Mouse (Mus musculus) left cerebral cortex, adult 9 months (tissue): ENCODE results near the gene Ppm1e.
"Not testable (repeated sequence)": the region's sequence is repeated elsewhere in the genome, so short reads cannot be mapped to it uniquely, and the experiment has no call there.

Source experiments
- DNase-seq, 2 experiments: peaks; one replicate each; pipeline ENCODE4 v3.0.0; 2022; ENCODE audit warnings: low spot score in 2 of 2

Gene Ppm1e

DNA sequence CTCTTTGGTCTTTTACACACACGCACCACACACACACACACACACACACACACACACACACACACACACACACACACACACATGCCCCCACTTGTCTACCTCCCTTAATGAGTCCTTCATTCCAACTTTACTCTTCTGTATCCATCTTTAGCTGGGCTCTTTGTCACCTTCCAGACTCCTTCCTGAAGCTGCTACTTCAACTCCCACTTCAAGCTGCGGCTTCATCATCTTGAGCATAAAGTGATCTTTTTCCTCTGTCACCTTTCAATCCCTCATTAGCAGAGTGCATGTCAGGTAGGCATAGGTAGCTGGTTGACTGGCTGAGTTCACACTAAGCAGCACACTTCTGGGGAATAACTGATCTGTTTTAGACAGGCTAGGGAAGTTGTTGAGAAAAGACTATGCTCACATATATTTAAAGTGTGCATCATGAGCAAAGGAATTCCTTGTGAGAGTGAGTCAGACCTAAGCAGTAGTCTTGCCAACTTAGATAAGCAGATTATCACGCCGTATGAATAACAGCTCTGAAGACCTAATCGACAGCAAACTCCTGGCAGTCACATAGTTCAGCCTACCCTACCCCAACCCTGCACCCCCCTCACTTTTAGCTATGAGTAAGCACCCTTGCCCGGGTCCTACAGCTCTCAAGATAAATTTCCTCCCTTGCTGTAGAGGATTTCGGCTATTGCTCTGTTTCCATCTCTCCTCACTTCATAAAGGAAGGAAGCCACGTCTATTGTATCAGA lies 49.3 kb downstream of the Ppm1e start:
- DNase-seq: peak in 1 of 2 experiments; percentile 25

DNA sequence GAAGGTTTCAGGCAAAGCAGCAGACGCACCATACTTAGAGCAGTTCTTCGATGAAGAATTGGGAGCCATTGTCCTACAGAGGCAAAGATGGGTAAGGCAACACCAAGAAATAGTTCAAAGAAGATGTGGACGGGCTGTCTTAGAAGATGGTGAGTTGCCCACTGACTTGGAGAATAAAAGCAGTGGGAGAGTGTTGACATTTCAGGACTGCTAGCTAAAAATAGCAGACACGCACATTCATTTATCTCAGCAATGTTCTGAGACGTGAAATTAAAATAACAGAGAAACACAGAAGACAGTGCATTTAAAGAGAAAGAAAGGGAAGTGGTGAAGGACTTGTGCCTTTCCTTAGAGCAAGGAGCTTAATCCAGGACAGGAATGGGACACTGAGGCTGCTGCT lies 59.8 kb downstream of the Ppm1e start:
- no peak for DNase-seq

DNA sequence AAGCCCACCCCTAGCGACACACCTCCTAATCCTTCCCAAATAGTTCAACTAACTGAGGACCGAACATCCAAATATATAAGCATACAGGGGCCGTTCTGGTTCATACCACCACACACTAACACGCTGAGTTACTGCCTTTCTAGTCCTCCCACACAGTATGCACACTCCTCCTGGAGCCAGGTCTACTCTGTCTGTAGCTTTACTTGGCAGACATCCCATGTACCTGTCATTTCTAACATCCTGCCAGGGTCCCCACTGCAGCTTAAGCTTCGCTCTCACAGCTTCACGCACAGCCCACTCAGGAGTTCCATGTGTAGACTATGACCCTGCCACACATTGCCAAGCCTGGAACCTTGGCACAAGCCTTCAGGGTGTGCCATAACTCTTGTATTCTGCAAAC lies 62.4 kb downstream of the Ppm1e start:
- peak in 1 of 2 experiments; percentile 28 for DNase-seq

DNA sequence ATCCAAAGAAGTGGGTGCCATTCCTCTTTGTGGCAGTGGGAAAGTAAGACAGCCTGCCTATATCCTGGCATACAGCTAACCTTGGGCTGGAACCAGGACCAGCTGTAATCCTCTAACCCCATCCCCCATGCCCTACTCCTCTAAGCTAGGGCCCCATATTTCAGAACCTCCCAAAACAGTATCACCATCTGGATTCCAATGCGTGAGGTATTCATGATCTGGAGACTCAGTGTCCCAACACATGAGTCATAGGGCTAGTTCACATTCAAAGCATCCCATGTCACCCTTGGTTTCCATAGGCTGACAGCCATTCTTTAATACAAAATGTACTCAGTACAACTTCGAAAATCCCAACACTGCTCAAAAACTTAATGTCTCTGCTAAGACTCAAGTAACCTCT lies 63.2 kb downstream of the Ppm1e start:
- DNase-seq: no peak

DNA sequence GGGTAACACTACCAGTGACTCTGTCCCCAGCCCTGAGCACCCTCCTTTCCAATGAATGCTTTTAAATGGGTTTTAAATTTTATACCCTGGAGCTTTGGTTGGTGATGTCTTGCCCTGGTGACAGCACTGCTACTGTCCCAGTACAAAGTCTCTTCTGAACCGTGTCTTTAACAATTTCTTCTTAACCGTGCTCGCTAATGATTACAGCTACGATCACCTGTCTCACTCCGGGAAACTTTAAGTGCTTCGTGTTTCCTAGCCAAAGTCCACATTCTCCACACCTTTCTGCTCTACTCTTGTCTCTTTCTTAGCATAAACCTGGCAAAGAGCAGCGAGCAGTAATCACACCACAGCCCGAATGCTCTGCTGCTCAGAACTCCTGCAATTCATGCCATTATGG lies 69.5 kb downstream of the Ppm1e start:
- no peak for DNase-seq

DNA sequence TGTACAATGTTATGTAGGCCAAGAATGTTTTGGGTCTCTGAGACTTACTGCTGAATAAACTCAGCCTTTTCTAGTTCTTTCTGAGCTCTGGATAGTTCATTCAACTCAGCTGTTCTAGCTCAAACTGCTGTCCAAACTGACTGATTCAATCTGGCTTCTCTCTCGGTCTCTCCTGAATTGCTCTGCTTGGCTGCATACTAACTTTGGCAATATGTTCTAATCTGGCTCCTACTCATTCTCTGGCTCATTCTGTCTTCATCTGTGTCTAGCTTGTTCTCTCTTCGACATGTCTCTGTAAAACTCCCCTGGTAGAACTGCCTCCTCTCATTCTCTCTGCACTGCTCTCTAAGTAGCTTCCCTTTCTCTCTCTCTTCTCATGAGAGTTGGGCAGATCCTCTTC lies 72.6 kb downstream of the Ppm1e start:
- DNase-seq: no peak

DNA sequence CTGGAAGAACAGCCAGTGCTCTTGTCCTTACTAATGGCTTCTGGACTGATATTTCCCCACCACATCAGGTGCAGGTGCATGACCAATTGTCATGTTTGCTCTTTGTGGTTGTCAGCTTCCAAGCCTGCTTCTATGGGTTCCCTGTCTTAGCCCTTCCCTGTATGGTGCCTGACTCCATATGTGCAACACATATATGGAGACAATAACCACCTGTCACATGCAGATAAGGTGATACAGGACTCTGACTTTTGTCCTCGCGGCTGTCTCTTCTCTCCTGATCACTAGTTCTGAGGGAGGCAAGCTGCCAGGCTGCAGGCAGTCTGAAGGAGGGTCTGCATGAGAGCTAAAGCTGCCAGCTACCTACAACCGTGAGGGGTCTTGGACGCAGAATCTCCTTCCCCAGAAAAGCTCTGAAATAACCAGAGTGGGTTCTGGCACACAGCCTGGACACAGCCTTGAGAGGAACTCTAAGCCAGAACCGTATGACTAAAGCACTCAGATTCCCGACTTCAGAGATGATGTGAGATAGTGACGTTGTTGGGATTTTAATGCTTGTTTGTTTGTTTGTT lies 76.8 kb downstream of the Ppm1e start:
- DNase-seq: no peak

DNA sequence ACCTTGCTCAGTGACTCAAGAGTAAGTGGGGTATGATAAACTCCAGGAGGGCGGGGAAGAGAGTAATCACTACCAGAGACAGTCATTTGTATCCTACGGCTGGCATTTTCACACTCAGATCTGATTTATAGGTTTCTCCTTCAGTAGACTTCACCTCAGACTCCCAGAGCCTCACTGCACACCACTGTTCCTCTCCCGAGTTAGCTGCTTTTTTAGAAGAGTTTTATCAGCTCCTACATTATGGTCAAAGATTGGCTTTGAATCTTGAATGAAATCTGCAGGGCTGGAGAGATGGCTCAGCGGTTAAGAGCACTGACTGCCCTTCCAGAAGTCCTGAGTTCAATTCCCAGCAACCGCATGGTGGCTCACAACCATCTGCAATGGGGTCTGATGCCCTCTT lies 79.4 kb downstream of the Ppm1e start:
- DNase-seq: no peak

DNA sequence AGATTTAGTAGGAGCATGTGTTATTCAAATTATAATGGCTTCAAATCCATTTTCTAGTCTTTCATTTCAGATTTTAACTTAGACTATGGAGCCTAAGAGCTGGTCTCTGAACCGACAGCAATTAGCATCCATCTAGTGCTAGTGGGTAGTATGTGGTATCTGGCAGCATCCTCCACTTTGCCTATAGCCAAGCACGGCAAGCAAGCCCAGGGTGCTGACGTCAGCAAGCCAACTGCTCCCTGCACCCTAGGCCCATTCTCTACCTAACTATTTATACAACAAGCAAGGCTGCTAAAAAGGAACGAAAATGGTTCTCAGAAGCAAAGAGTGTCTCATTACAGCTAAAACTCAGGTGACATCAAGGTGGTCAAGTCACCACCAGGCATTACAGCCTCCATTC lies 80.0 kb downstream of the Ppm1e start:
- DNase-seq: no peak

DNA sequence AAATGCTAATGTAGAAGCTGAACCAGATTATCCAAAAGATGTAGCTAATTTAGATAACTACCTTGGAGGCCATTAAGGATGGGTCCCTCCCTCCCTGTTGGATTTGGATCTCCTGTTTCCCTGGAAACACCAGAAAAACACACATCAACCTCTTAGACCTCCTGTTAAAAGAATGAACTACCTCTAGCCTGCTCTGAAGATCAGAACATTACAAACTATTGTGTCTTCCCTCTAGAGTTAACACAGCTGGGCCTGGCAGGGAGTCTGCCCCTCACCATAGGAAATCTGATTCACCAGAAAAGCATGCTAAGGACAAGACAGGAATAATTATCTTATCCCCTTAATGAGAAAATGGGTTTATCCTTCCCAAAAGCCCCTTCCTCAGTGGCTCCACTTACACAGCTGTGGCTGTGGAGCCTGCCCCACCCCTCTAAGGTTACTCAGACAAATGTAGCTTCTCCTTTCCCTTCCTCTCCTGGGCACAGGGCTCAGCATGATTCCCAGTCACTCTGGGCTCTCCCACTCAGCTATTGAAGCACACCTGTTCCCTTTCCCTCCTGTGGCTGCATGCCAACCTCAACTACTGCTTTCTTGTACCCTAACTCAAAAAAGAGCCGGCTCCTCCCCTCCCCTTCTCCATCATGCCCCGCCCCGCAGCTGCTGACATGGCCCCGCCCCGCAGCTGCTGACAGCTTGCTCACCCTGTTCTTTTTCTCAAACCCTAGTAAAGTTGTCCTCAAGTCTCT lies 82.4 kb downstream of the Ppm1e start:
- no peak for DNase-seq

DNA sequence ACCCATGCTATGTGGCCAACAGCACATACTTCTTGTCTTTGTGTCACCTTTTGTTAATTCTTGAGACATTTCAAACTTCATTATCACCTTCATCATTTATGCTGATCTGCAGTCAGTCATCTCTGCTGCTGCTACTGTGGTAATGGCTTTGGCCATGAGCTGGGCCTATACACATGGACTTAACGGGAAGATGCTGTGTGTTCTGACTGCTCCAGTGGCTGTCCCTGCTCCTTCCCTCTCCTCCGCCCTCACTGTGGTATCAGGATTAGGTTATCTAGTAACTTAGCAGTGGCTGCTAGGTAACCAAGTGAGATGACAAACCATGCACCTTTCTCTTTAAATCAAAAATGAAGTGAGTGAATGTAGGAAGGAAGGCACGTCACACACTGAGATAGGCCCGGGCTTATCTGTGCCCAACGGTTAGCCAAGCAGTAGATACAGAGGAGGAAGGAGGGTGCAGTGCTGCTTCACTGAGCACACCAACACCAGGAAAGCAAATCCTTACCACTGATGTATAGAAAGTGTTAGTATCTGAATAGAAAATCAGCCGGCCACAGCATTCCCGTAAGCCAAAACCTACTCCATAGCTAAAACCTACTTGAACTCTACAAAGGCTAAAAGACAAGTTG lies 83.3 kb downstream of the Ppm1e start:
- no peak for DNase-seq

DNA sequence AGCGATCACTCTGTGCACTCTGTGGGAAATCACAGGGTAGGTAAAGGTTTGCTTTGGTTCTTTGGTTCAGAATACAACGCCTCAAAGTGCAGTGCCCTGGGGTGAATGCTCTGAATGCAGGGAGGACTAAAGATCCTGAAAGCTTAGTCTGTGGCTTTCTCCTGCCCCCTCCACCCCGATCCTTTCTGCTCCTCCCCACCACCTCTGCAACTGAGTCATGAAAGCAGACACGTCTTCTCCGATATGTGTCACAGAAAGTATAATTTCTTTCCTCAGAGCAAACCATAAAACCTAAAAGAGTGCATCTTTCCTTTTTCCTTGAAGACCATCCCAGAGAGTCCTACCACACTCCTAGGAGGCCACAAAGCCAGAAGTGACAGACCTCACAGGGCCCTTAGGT lies 86.1 kb downstream of the Ppm1e start:
- DNase-seq: no peak

DNA sequence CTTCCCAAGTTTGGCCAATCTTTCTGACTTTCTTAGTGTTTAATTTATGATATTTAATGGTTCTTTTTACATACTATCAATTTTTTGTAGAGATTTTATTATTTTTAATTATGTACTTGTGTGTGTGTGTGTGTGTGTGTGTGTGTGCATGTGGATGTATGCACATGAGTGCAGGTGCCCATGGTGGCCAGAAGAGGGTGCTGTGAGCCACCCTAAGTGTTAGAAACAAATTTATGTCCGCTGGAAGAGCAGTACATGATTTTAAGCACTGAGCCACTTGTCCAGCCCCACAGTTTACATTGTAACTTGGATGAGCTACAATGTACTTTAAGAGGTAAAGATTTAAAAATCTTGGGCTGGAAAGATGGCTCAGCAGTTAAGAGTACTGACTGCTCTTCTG lies 87.3 kb downstream of the Ppm1e start:
- DNase-seq: no peak

DNA sequence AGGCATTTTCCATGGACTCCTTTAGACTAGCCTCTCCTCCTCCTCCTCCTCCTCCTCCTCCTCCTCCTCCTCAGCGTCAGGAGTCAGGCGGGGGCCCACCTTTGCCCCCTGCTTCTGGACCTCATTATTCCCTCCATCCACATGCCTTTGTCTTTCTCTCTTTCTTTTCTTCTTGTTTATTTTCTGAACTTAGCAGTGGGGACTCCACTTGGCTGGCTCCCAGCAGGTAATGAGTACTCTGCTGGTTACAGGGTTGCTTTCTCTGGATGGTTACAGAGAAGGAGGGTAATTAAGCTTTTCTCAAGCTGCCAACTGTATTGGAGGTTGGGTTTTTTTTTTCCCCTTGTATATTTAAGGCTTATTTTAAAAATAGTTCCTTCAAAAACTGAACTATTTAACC lies 87.9 kb downstream of the Ppm1e start:
- DNase-seq: peak in 1 of 2 experiments; percentile 51

DNA sequence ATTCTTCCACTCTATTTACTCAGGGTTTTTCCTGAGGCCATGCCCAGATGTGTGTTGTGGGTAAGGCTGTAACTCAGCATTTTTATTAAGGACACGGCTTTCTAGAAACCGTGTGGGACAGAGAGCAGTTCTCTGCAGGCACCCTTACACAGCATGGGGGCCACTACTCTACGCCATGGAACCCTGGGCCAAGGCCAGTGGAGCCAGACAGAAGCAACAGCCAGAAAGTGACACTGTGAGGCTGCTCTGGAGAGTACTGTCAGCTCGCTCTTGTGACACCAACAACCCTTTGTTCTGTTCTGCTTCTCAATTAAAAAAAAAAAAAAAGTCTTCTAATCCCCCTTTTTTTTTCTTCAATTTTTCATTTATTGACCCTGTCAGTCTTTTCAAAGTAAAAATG lies 88.4 kb downstream of the Ppm1e start:
- no peak for DNase-seq

DNA sequence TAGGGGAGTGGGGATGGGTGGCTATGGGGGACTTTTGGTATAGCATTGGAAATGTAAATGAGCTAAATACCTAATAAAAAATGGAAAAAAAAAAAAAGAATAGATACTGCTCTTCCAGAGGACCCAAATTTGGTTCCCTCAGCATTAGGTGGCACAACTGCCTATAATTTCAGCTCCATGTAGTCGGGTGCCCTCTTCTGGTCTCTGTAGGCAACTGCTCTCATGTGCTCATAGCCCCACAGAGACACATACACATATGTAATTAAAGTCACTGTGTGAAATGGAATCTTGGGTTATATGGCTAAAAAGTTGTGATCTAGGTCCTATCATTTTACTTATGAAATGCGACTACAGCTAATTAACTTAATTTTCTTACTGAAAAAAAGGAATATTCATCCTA lies 90.0 kb downstream of the Ppm1e start:
- DNase-seq: no peak

DNA sequence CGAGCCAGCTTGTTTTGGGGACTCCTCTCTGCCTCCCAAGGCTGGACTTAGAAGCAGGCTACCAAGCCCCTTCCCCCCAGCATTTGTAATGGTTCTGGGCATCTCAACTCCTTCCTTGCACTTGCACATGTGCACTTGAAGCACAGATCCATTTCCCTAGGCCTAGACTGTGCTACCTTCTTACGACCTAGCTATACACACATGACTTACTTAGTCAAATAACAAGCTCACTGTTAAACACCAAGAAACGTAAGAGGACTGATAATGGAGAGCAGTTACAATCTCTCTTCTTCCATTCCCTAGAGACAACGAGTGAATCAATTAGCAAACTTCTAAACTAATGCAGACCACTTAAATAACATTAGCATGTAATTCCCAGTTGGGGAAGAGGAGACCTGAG lies 92.6 kb downstream of the Ppm1e start:
- DNase-seq: no peak

DNA sequence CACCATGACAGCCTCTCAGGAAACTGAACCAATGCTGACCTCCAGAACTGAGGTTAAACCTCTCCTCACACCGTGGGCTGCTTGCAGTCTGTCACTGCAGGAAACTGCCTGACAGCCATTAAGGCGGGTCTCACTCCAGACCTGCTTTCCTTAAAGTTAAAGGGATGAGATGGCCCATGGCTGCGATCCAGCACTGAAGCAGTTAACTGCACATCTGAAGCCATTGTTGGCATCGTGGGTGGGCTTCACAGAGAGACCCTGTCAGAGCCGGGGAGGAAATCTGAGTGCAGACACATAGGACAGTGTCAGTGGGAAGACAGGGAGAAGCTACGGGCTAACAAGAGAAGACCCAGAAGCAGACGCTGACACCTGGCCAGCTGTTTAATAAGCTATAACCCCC lies 94.9 kb downstream of the Ppm1e start:
- no peak for DNase-seq

DNA sequence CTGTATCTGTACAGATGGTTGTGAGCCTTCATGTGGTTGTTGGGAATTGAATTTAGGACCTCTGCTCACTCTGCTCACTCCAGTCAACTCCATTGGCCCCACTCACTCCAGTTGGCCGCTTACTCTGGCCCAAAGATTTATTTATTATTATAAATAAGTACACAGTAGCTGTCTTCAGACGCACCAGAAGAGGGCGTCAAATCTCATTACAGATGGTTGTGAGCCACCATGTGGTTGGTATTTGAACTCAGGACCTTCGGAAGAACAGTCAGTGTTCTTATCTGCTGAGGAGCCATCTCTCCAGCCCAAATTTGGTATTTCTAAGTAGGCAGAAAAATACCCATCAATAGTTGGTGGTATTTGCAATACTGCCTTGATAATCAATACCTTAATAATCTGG lies 97.1 kb downstream of the Ppm1e start:
- not testable (repeated sequence) for DNase-seq

DNA sequence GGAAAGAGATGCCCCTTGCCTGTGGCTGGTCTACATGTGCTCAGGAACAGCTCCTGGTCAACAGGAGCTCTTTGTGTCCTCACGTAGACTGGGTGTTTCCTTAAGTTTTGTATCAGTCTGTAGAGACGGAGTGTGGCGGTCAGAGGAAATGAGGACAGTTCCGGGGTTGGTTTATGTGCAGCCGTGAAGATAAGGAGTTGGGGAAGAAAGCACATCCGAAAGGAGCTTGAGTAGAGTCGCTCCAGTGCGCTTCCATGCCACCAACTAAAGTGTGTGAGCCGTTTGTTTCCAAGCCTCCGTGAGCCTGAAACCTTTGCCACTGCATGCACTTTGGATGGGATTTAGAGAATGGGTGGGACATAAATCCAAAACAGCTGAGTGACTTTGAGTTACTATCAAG lies 99.0 kb downstream of the Ppm1e start:
- DNase-seq: no peak

DNA sequence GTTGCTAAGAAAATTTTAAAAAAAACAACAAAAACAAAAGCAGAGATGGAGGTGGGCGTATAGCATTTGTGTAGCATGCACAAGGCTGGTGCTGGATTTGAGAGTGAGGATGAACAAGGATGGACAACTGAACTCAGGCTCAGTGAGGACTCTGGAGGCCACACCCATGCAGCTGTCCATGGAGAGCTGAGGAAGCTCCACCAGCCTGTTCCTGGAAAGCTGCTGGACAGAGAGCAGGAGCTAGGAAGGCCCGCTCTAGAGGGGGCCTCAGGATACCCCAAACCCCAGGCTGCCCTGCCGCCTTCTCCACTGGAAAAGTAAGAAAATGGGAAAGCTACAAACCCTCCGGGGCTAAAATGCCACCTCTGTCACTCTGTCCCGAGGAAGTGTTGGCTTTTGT lies 101.5 kb downstream of the Ppm1e start:
- DNase-seq: no peak

DNA sequence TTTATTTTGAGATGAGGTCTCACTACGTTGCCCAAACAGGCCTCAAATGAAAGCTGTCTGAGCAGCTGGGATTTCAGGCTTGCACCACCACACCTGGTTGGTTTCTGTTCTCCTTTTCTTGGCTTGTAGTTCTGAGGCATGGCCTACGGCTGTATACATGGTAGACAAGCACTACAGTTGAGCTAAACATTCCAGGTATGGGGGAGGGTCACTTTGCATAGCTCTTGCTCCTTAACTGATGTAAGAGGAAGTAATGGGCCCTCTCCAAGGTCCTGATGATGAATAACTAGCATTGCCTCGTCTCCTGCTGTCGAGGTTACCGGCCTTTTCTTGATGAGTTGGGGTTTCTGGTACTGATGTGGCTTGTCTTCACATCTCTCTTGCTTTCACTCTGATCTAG lies 104.7 kb downstream of the Ppm1e start:
- DNase-seq: no peak

DNA sequence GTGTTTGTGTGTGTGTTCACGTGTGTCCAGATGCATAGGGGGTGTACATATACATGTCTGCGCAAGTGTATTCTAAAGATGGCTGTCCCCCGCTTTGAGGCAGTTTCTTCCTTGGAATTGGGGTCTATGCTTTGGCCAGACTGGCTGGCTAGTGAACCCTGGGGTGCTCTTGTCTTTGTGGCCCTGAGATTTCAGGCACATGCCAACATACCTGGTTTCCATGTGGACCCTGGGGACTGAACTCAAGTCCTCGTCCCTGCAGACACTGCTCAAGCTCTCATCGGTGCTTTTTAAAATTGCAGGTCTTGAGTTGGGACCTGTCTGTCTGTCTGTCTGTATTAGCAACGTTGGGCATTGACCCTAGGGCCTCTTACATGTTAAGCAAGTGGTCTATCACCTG lies 105.5 kb downstream of the Ppm1e start:
- DNase-seq: no peak
